Mouse (Mus musculus) CH12.LX (cell line): Measurements from ENCODE around the gene Ppp6r1. TPM values are rescaled to one million over a fixed set of nuclear protein-coding genes. Genes with fewer than 3 reads are reported as not detected.
"Not testable (repeated sequence)": the region's sequence is repeated elsewhere in the genome, so short reads cannot be mapped to it uniquely, and the experiment has no call there.

Experiments
- DNase-seq: peaks from one replicate; pipeline ENCODE4 v3.0.0-alpha.2; 2013; ENCODE audit errors: extremely low read depth
- H3K27ac ChIP-seq: 2 replicates; pipeline ENCODE4 v1.5.1; 2012; ENCODE audit warnings: low read depth, mild to moderate bottlenecking, control low read depth, moderate library complexity; ENCODE audit not compliant: insufficient read depth
- H3K27me3 ChIP-seq: replicated peaks from 2 replicates; pipeline ENCODE3; 2012; ENCODE audit warnings: inconsistent platforms
- H3K36me3 ChIP-seq, 2 experiments: replicated peaks in 1 of 2; 2 replicates each; pipeline versions ENCODE3 to v1.6.1; 2012; ENCODE audit warnings: inconsistent platforms in 1 of 2, low read length in 1 of 2, mild to moderate bottlenecking in 1 of 2, mixed read lengths in 1 of 2, moderate library complexity in 1 of 2; ENCODE audit not compliant: control insufficient read depth in 1 of 2, insufficient read depth in 1 of 2
- H3K4me1 ChIP-seq, 2 experiments: 2 replicates each; pipeline ENCODE4 v1.6.1; 2012; ENCODE audit warnings: inconsistent platforms in 1 of 2, moderate library complexity in 1 of 2; ENCODE audit not compliant: insufficient read depth in 2 of 2, control insufficient read depth in 1 of 2
- H3K4me2 ChIP-seq: 2 replicates; pipeline ENCODE4 v1.6.1; 2012; ENCODE audit warnings: low read depth, mild to moderate bottlenecking, control low read depth; ENCODE audit not compliant: poor library complexity, insufficient read depth, severe bottlenecking
- H3K4me3 ChIP-seq, 3 experiments: fragments of 150-350 bp in 1 of 3; sonication (generic) in 1 of 3; replicated peaks in 1 of 3; 2 replicates each; pipeline versions ENCODE3 to v1.5.1; 2011 to 2012; ENCODE audit warnings: low read depth in 2 of 3, low read length in 2 of 3, mild to moderate bottlenecking in 2 of 3, moderate library complexity in 2 of 3, control low read depth in 1 of 3, improper control_type of control experiment in 1 of 3, inconsistent platforms in 1 of 3, mixed read lengths in 1 of 3; ENCODE audit not compliant: poor library complexity in 1 of 3
- H3K79me2 ChIP-seq: replicated peaks from 2 replicates; pipeline ENCODE4 v1.6.1; 2012; ENCODE audit warnings: mild to moderate bottlenecking, moderate library complexity; ENCODE audit not compliant: control insufficient read depth, poor library complexity, insufficient read depth, severe bottlenecking; ENCODE audit errors: extremely low read depth
- H3K9ac ChIP-seq: 2 replicates; pipeline ENCODE4 v1.6.1; 2012; ENCODE audit warnings: low read depth, mild to moderate bottlenecking, control low read depth, moderate library complexity; ENCODE audit not compliant: insufficient read depth
- H3K9me3 ChIP-seq: replicated peaks from 2 replicates; pipeline ENCODE3; 2012; ENCODE audit warnings: low read length, inconsistent platforms, mixed read lengths
- CTCF ChIP-seq, 2 experiments: IDR thresholded peaks in 1 of 2; conservative IDR thresholded peaks in 1 of 2; 2 replicates each; pipeline ENCODE4 v1.5.1; 2011 to 2012; ENCODE audit warnings: low read depth in 2 of 2, low read length in 2 of 2, improper control_type of control experiment in 1 of 2, inconsistent platforms in 1 of 2, mild to moderate bottlenecking in 1 of 2, moderate library complexity in 1 of 2
- EP300 ChIP-seq: IDR thresholded peaks from 2 replicates; pipeline ENCODE4 v1.6.1; 2011; ENCODE audit warnings: low read length, improper control_type of control experiment
- ETS1 ChIP-seq: conservative IDR thresholded peaks from 2 replicates; pipeline ENCODE4 v1.6.1; 2012; ENCODE audit warnings: low read depth, mild to moderate bottlenecking, inconsistent platforms, low read length, improper control_type of control experiment, moderate library complexity
- JUN ChIP-seq: IDR thresholded peaks from 2 replicates; pipeline ENCODE4 v1.6.1; 2011; ENCODE audit warnings: low read depth, mild to moderate bottlenecking, low read length, improper control_type of control experiment, moderate library complexity; ENCODE audit not compliant: insufficient read depth
- JUND ChIP-seq: conservative IDR thresholded peaks from 2 replicates; pipeline ENCODE4 v1.6.1; 2011; ENCODE audit warnings: low read depth, low read length, improper control_type of control experiment
- KAT2A ChIP-seq: IDR thresholded peaks from 2 replicates; pipeline ENCODE4 v1.6.1; 2012; ENCODE audit warnings: low read length, improper control_type of control experiment, inconsistent platforms; ENCODE audit not compliant: insufficient replicate concordance
- MAZ ChIP-seq: IDR thresholded peaks from 2 replicates; pipeline ENCODE4 v1.6.1; 2012; ENCODE audit warnings: low read depth, mild to moderate bottlenecking, inconsistent platforms, low read length, improper control_type of control experiment, moderate library complexity
- MEF2A ChIP-seq: IDR thresholded peaks from 2 replicates; pipeline ENCODE4 v1.6.1; 2014; ENCODE audit warnings: low read depth, mild to moderate bottlenecking, inconsistent platforms, low read length, improper control_type of control experiment, borderline replicate concordance
- MXI1 ChIP-seq: IDR thresholded peaks from 2 replicates; pipeline ENCODE4 v1.6.1; 2011; ENCODE audit warnings: mild to moderate bottlenecking, low read depth, low read length, improper control_type of control experiment
- MYC ChIP-seq: IDR thresholded peaks from 2 replicates; pipeline ENCODE4 v1.6.1; 2011; ENCODE audit warnings: low read depth, mild to moderate bottlenecking, improper control_type of control experiment, low read length
- RCOR1 ChIP-seq: conservative IDR thresholded peaks from 2 replicates; pipeline ENCODE4 v1.6.1; 2012; ENCODE audit warnings: low read depth, mild to moderate bottlenecking, inconsistent platforms, low read length, improper control_type of control experiment
- UBTF ChIP-seq: IDR thresholded peaks from 2 replicates; pipeline ENCODE4 v1.6.1; 2012; ENCODE audit warnings: low read depth, mild to moderate bottlenecking, inconsistent platforms, low read length, improper control_type of control experiment, moderate library complexity
- USF2 ChIP-seq: conservative IDR thresholded peaks from 2 replicates; pipeline ENCODE4 v1.6.1; 2011; ENCODE audit warnings: low read depth, low read length, improper control_type of control experiment
- ZMIZ1 ChIP-seq: IDR thresholded peaks from 2 replicates; pipeline ENCODE4 v1.6.1; 2012; ENCODE audit warnings: low read depth, mild to moderate bottlenecking, inconsistent platforms, low read length, improper control_type of control experiment
- dilution Hi-C: fragments of 300-500 bp; cut with MboI; formaldehyde crosslinking; loops from 2 replicates; pipeline ENCODE4 v1.14.3; 2020; ENCODE audit warnings: low sequenced_read_pairs; ENCODE audit not compliant: extremely low pct_unique_long_range_greater_than_20kb, extremely low pct_ligation_motif_present
- in situ Hi-C: fragments of 300-500 bp; cut with MboI; formaldehyde crosslinking; loops from 3 replicates; pipeline ENCODE4 v1.14.3; 2019; ENCODE audit warnings: low sequenced_read_pairs, low pct_ligation_motif_present, low pct_unique_long_range_greater_than_20kb, mixed read lengths
- polyA plus RNA-seq: library from polyadenylated mRNA; unstranded; fragments of >175 nt; gene quantifications from 2 replicates; pipeline ENCODE4 v1.2.1, GENCODE M21; 2012; ENCODE audit warnings: low read depth; ENCODE audit not compliant: insufficient read length
- total RNA-seq, 2 experiments: library from RNA; depleted of rRNA; stranded (reverse); fragments of 300-350 nt in 1 of 2; fragments of >200 nt in 1 of 2; gene quantifications; 2 replicates each; pipeline ENCODE4 v1.2.3; 2012 to 2014

Ppp6r1 gene
- total and polyA plus RNA-seq, 3 experiments = 59.2 to 118 (median 85.6) TPM

GRCm38 (mm10) chr7:4602969-4603368 is 55.9 kb downstream of the Ppp6r1 start:
- no peak overlapping the region for H3K27ac ChIP-seq
- H3K9ac ChIP-seq = no peak overlapping the region
- dilution Hi-C loops = no loop called here
- TF ChIP-seq UBTF (no peak), MYC (no peak), RCOR1 (no peak), ZMIZ1 (no peak), USF2 (no peak), MXI1 (no peak), MAZ (no peak), KAT2A (no peak), CTCF (conservative IDR thresholded peaks at IDR 0.05 in 1 of 2, IDR thresholded peaks at IDR 0.05 in 1 of 2; ENCODE audit: low read depth in 2 of 2, low read length in 2 of 2) (no peak), EP300 (no peak), JUND (no peak), ETS1 (no peak), JUN (no peak), MEF2A (no peak)
- H3K79me2 ChIP-seq = no peaks in the 10 kb centered on the region
- H3K4me2 ChIP-seq = no peak overlapping the region
- 0 out of 4 replicates have a peak, but pooled peaks cover 0 to 2% of the 10 kb centered on the region in 2 experiments for H3K4me1 ChIP-seq
- H3K4me3 ChIP-seq = no peak overlapping the region
- peaks cover 2% of the 10 kb centered on the region for H3K9me3 ChIP-seq
- DNase-seq = no peak
- no peaks in the 10 kb centered on the region for H3K36me3 ChIP-seq
- peaks cover 8% of the 10 kb centered on the region for H3K27me3 ChIP-seq
- in situ Hi-C loops = no loop called here

GRCm38 (mm10) chr7:4597046-4597445 is 61.8 kb downstream of the Ppp6r1 start:
- H3K27ac ChIP-seq, DNase-seq, dilution Hi-C loops, H3K79me2 ChIP-seq, H3K27me3 ChIP-seq, H3K36me3 ChIP-seq, H3K9me3 ChIP-seq, H3K4me1 ChIP-seq, in situ Hi-C loops, H3K4me2 ChIP-seq, H3K4me3 ChIP-seq, H3K9ac ChIP-seq: not testable (repeated sequence)

Other genes with a start within 250 kb of the Ppp6r1 start
Only the 20 nearest of the 24 such genes appear.
- 5.8 and 6.0 TPM in 2 replicates for gene Eps8l1, start 198.3 kb downstream of the Ppp6r1 start, total RNA-seq (2012; rRNA removed)
- 4.2 and 5.4 TPM in 2 replicates for gene Eps8l1, start 198.3 kb downstream of the Ppp6r1 start, total RNA-seq (2014; rRNA removed)
- gene Eps8l1, start 198.3 kb downstream of the Ppp6r1 start, polyA plus RNA-seq = 8.4 and 11.3 TPM in 2 replicates
- 55.8 and 60.5 TPM in 2 replicates for gene Ppp1r12c, start 157.3 kb downstream of the Ppp6r1 start, total RNA-seq (2012; rRNA removed)
- gene Ppp1r12c, start 157.3 kb downstream of the Ppp6r1 start, total RNA-seq (2014; rRNA removed) = 71.0 and 78.1 TPM in 2 replicates
- 103 and 112 TPM in 2 replicates for gene Ppp1r12c, start 157.3 kb downstream of the Ppp6r1 start, polyA plus RNA-seq
- 0.25 and 0.30 TPM in 2 replicates for gene Tnnt1, start 142.6 kb downstream of the Ppp6r1 start, total RNA-seq (2012; rRNA removed)
- 0.53 TPM in 1 of 2 replicates, not detected in the other for gene Tnnt1, start 142.6 kb downstream of the Ppp6r1 start, total RNA-seq (2014; rRNA removed)
- 0.36 and 0.76 TPM in 2 replicates for gene Tnnt1, start 142.6 kb downstream of the Ppp6r1 start, polyA plus RNA-seq
- gene Tnni3, start 134.8 kb downstream of the Ppp6r1 start, total RNA-seq (2012; rRNA removed) = 0.51 and 0.59 TPM in 2 replicates
- gene Tnni3, start 134.8 kb downstream of the Ppp6r1 start, total RNA-seq (2014; rRNA removed) = 0.64 TPM in 1 of 2 replicates, not detected in the other
- 1.6 and 2.0 TPM in 2 replicates for gene Tnni3, start 134.8 kb downstream of the Ppp6r1 start, polyA plus RNA-seq
- gene Dnaaf3, start 126.6 kb downstream of the Ppp6r1 start, total RNA-seq (2012; rRNA removed) = 0.46 and 0.59 TPM in 2 replicates
- 0.16 TPM in 1 of 2 replicates, not detected in the other for gene Dnaaf3, start 126.6 kb downstream of the Ppp6r1 start, total RNA-seq (2014; rRNA removed)
- 0.83 and 1.1 TPM in 2 replicates for gene Dnaaf3, start 126.6 kb downstream of the Ppp6r1 start, polyA plus RNA-seq
- 0.34 and 0.68 TPM in 2 replicates for gene Syt5, start 111.5 kb downstream of the Ppp6r1 start, total RNA-seq (2012; rRNA removed)
- 0.20 and 0.30 TPM in 2 replicates for gene Syt5, start 111.5 kb downstream of the Ppp6r1 start, total RNA-seq (2014; rRNA removed)
- 0.30 and 0.46 TPM in 2 replicates for gene Syt5, start 111.5 kb downstream of the Ppp6r1 start, polyA plus RNA-seq
- gene Ptprh, start 55.0 kb downstream of the Ppp6r1 start, total RNA-seq (2012; rRNA removed) = not detected in 2 replicates
- gene Ptprh, start 55.0 kb downstream of the Ppp6r1 start, total RNA-seq (2014; rRNA removed) = not detected in 2 replicates
- gene Ptprh, start 55.0 kb downstream of the Ppp6r1 start, polyA plus RNA-seq = not detected in 2 replicates
- gene Tmem86b, start 27.6 kb downstream of the Ppp6r1 start, total RNA-seq (2012; rRNA removed) = 5.9 and 7.2 TPM in 2 replicates
- 4.3 TPM in 2 replicates for gene Tmem86b, start 27.6 kb downstream of the Ppp6r1 start, total RNA-seq (2014; rRNA removed)
- gene Tmem86b, start 27.6 kb downstream of the Ppp6r1 start, polyA plus RNA-seq = 9.1 and 10.6 TPM in 2 replicates
- gene Hspbp1, start 26.0 kb upstream of the Ppp6r1 start, total RNA-seq (2012; rRNA removed) = 131 and 136 TPM in 2 replicates
- gene Hspbp1, start 26.0 kb upstream of the Ppp6r1 start, total RNA-seq (2014; rRNA removed) = 92.3 and 98.8 TPM in 2 replicates
- 82.7 and 90.6 TPM in 2 replicates for gene Hspbp1, start 26.0 kb upstream of the Ppp6r1 start, polyA plus RNA-seq
- 0.21 and 0.25 TPM in 2 replicates for gene Brsk1, start 31.6 kb upstream of the Ppp6r1 start, total RNA-seq (2012; rRNA removed)
- gene Brsk1, start 31.6 kb upstream of the Ppp6r1 start, total RNA-seq (2014; rRNA removed) = not detected in 2 replicates
- gene Brsk1, start 31.6 kb upstream of the Ppp6r1 start, polyA plus RNA-seq = not detected in 2 replicates
- gene Tmem150b, start 66.2 kb upstream of the Ppp6r1 start, total RNA-seq (2012; rRNA removed) = 0.04 TPM in 1 of 2 replicates, not detected in the other
- 0.15 TPM in 1 of 2 replicates, not detected in the other for gene Tmem150b, start 66.2 kb upstream of the Ppp6r1 start, total RNA-seq (2014; rRNA removed)
- 0.12 and 0.17 TPM in 2 replicates for gene Tmem150b, start 66.2 kb upstream of the Ppp6r1 start, polyA plus RNA-seq
- 27.4 and 41.2 TPM in 2 replicates for gene Kmt5c, start 81.1 kb upstream of the Ppp6r1 start, total RNA-seq (2012; rRNA removed)
- 41.3 and 44.0 TPM in 2 replicates for gene Kmt5c, start 81.1 kb upstream of the Ppp6r1 start, total RNA-seq (2014; rRNA removed)
- 46.7 and 52.4 TPM in 2 replicates for gene Kmt5c, start 81.1 kb upstream of the Ppp6r1 start, polyA plus RNA-seq
- not detected in 2 replicates for gene Cox6b2, start 94.1 kb upstream of the Ppp6r1 start, total RNA-seq (2012; rRNA removed)
- gene Cox6b2, start 94.1 kb upstream of the Ppp6r1 start, total RNA-seq (2014; rRNA removed) = not detected in 2 replicates
- not detected in 2 replicates for gene Cox6b2, start 94.1 kb upstream of the Ppp6r1 start, polyA plus RNA-seq
- not detected in 2 replicates for gene Fam71e2, start 112.3 kb upstream of the Ppp6r1 start, total RNA-seq (2012; rRNA removed)
- not detected in 2 replicates for gene Fam71e2, start 112.3 kb upstream of the Ppp6r1 start, total RNA-seq (2014; rRNA removed)
- gene Fam71e2, start 112.3 kb upstream of the Ppp6r1 start, polyA plus RNA-seq = not detected in 2 replicates
- gene Il11, start 123.8 kb upstream of the Ppp6r1 start, total RNA-seq (2012; rRNA removed) = 0.17 TPM in 1 of 2 replicates, not detected in the other
- not detected in 2 replicates for gene Il11, start 123.8 kb upstream of the Ppp6r1 start, total RNA-seq (2014; rRNA removed)
- gene Il11, start 123.8 kb upstream of the Ppp6r1 start, polyA plus RNA-seq = not detected in 2 replicates
- gene Tmem190, start 123.9 kb upstream of the Ppp6r1 start, total RNA-seq (2012; rRNA removed) = not detected in 2 replicates
- not detected in 2 replicates for gene Tmem190, start 123.9 kb upstream of the Ppp6r1 start, total RNA-seq (2014; rRNA removed)
- gene Tmem190, start 123.9 kb upstream of the Ppp6r1 start, polyA plus RNA-seq = 0.68 TPM in 1 of 2 replicates, not detected in the other
- 12.3 and 17.7 TPM in 2 replicates for gene Tmem238, start 130.6 kb upstream of the Ppp6r1 start, total RNA-seq (2012; rRNA removed)
- 4.3 and 5.5 TPM in 2 replicates for gene Tmem238, start 130.6 kb upstream of the Ppp6r1 start, total RNA-seq (2014; rRNA removed)
- 9.8 and 10.7 TPM in 2 replicates for gene Tmem238, start 130.6 kb upstream of the Ppp6r1 start, polyA plus RNA-seq
- 2,147 and 2,603 TPM in 2 replicates for gene Rpl28, start 133.9 kb upstream of the Ppp6r1 start, total RNA-seq (2012; rRNA removed)
- gene Rpl28, start 133.9 kb upstream of the Ppp6r1 start, total RNA-seq (2014; rRNA removed) = 236 and 269 TPM in 2 replicates
- 526 and 605 TPM in 2 replicates for gene Rpl28, start 133.9 kb upstream of the Ppp6r1 start, polyA plus RNA-seq
- gene Ube2s, start 153.6 kb upstream of the Ppp6r1 start, total RNA-seq (2012; rRNA removed) = 238 and 304 TPM in 2 replicates
- gene Ube2s, start 153.6 kb upstream of the Ppp6r1 start, total RNA-seq (2014; rRNA removed) = 707 and 825 TPM in 2 replicates
- 392 and 452 TPM in 2 replicates for gene Ube2s, start 153.6 kb upstream of the Ppp6r1 start, polyA plus RNA-seq
- gene Shisa7, start 185.7 kb upstream of the Ppp6r1 start, total RNA-seq (2012; rRNA removed) = not detected in 2 replicates
- gene Shisa7, start 185.7 kb upstream of the Ppp6r1 start, total RNA-seq (2014; rRNA removed) = not detected in 2 replicates
- gene Shisa7, start 185.7 kb upstream of the Ppp6r1 start, polyA plus RNA-seq = not detected in 2 replicates